Mouse (Mus musculus) lung, postnatal 0 days (tissue): Measurements from ENCODE around the gene Prss8. TPM values are rescaled to one million over a fixed set of nuclear protein-coding genes. Genes with fewer than 3 reads are reported as not detected.

Experiments used
- ATAC-seq: fragments of 200-750 bp; cut with Nextera tagmentation; 2 replicates; pipeline ENCODE4 v1.8.0; 2017; ENCODE audit warnings: moderate library complexity
- DNase-seq: peaks from one replicate; pipeline ENCODE4 v3.0.0-alpha.2; 2016; ENCODE audit warnings: low spot score
- H3K27ac ChIP-seq: fragments of 300-500 bp; sonication (generic); 2 replicates; pipeline ENCODE4 v1.5.1; 2014; ENCODE audit warnings: antibody characterized with exemption, mild to moderate bottlenecking, low read length, mixed read lengths
- H3K27me3 ChIP-seq: fragments of 300-500 bp; sonication (generic); replicated peaks from 2 replicates; pipeline ENCODE4 v1.6.1; 2014; ENCODE audit warnings: low read length, mixed read lengths; ENCODE audit not compliant: insufficient read depth
- H3K36me3 ChIP-seq: fragments of 300-500 bp; sonication (generic); 2 replicates; pipeline ENCODE4 v1.6.1; 2014; ENCODE audit warnings: low read length, mixed read lengths; ENCODE audit not compliant: insufficient read depth
- H3K4me1 ChIP-seq: fragments of 300-500 bp; sonication (generic); 2 replicates; pipeline ENCODE4 v1.6.1; 2014; ENCODE audit warnings: antibody characterized with exemption, low read depth, low read length, mixed read lengths; ENCODE audit not compliant: insufficient read depth
- H3K4me2 ChIP-seq: fragments of 300-500 bp; sonication (generic); replicated peaks from 2 replicates; pipeline ENCODE4 v1.6.1; 2014; ENCODE audit warnings: low read depth, mild to moderate bottlenecking, low read length, moderate library complexity, mixed read lengths
- H3K4me3 ChIP-seq: fragments of 300-500 bp; sonication (generic); 2 replicates; pipeline ENCODE4 v1.5.1; 2014; ENCODE audit warnings: low read depth, low read length
- H3K9ac ChIP-seq: fragments of 300-500 bp; sonication (generic); replicated peaks from 2 replicates; pipeline ENCODE4 v1.6.1; 2014; ENCODE audit warnings: low read depth, mild to moderate bottlenecking
- H3K9me3 ChIP-seq: fragments of 300-500 bp; sonication (generic); 2 replicates; pipeline ENCODE4 v1.6.1; 2016; ENCODE audit warnings: low read length, mixed read lengths
- CTCF ChIP-seq: IDR thresholded peaks from 2 replicates; pipeline ENCODE4 v1.5.1; 2016; ENCODE audit warnings: antibody characterized with exemption, mild to moderate bottlenecking
- EP300 ChIP-seq: IDR thresholded peaks from 2 replicates; pipeline ENCODE4 v1.6.1; 2016; ENCODE audit warnings: antibody characterized with exemption, mild to moderate bottlenecking, control low read depth
- WGBS: fragments of 180-500 bp; shearing (Covaris S2); extraction: QIAGEN DNeasy Blood & Tissue Kit; methylation state at CpG from one replicate; pipeline ENCODE4 v1.1.7; 2014; 5-methylcytosine and 5-hydroxymethylcytosine counted together
- polyA plus RNA-seq: library from polyadenylated mRNA; unstranded; fragments of >200 nt; fragmentation: Nextera tagmentation; extraction: Ambion mirVana; gene quantifications from 2 replicates; pipeline ENCODE4 v1.2.1, GENCODE M21; 2015

The Prss8 gene
- polyA plus RNA-seq, 1 experiment from 2014 or later: 152 TPM

GRCm38 (mm10) chr7:127886551-127886950, 43.4 kb downstream of the Prss8 start:
- Histone ChIP-seq H3K9me3 (no peaks in the 10 kb centered on the region), H3K4me2 (no peak overlapping the region), H3K9ac (no peak overlapping the region), H3K4me3 (no peak overlapping the region), H3K27me3 (no peaks in the 10 kb centered on the region), H3K4me1 (no peaks in the 10 kb centered on the region), H3K27ac (no peak overlapping the region), H3K36me3 (peaks cover 34% of the 10 kb centered on the region; the same call in 1 of the 2 replicates)
- ATAC-seq: no peak
- DNase-seq: no peak
- no peak for TF ChIP-seq EP300
- TF ChIP-seq CTCF: no peak
- 90% methylated on average over 6 of the region's 6 CpGs for whole genome bisulfite sequencing

GRCm38 (mm10) chr7:127885951-127886350, 44.0 kb downstream of the Prss8 start:
- Histone ChIP-seq H3K4me2 (no peak overlapping the region), H3K27ac (no peak overlapping the region), H3K9me3 (no peaks in the 10 kb centered on the region), H3K4me1 (no peaks in the 10 kb centered on the region), H3K9ac (no peak overlapping the region), H3K27me3 (no peaks in the 10 kb centered on the region), H3K4me3 (no peak overlapping the region), H3K36me3 (peaks cover 40% of the 10 kb centered on the region; the same call in 1 of the 2 replicates)
- TF ChIP-seq CTCF (no peak), EP300 (no peak)
- WGBS: 67% methylated on average over 6 of the region's 6 CpGs
- DNase-seq (peak; percentile 76), ATAC-seq (peak; percentile 65)

GRCm38 (mm10) chr7:127880431-127880830, 49.5 kb downstream of the Prss8 start:
- Histone ChIP-seq H3K4me3 (no peak overlapping the region), H3K36me3 (peaks cover 56% of the 10 kb centered on the region), H3K9me3 (no peaks in the 10 kb centered on the region), H3K4me2 (no peak overlapping the region), H3K27me3 (no peaks in the 10 kb centered on the region), H3K9ac (no peak overlapping the region), H3K27ac (no peak overlapping the region), H3K4me1 (no peaks in the 10 kb centered on the region)
- ATAC-seq: no peak
- WGBS: 82% methylated on average over 12 of the region's 12 CpGs
- no peak for TF ChIP-seq CTCF
- no peak for TF ChIP-seq EP300
- no peak for DNase-seq

- no peak overlapping the region for H3K4me3 ChIP-seq
- no peak overlapping the region for H3K27ac ChIP-seq
- no peak for DNase-seq
- WGBS: 97% methylated on average over 9 of the region's 9 CpGs
- peaks cover 5% of the 10 kb centered on the region; the same call in 1 of the 2 replicates for H3K4me1 ChIP-seq
- H3K9me3 ChIP-seq: no peaks in the 10 kb centered on the region
- no peak for ATAC-seq
- H3K4me2 ChIP-seq: no peak overlapping the region
- peaks cover 48% of the 10 kb centered on the region for H3K36me3 ChIP-seq
- TF ChIP-seq EP300: no peak
- no peak for TF ChIP-seq CTCF
- H3K27me3 ChIP-seq: no peaks in the 10 kb centered on the region
- no peak overlapping the region for H3K9ac ChIP-seq
These were observed 50.6 kb downstream of the Prss8 start for GRCm38 (mm10) chr7:127879301-127879700.

- H3K36me3 ChIP-seq: peaks cover 33% of the 10 kb centered on the region
These were observed 53.2 kb downstream of the Prss8 start, which contains the start of gene Zfp668 for GRCm38 (mm10) chr7:127876467-127877348. TSS of gene Zfp668 (minus strand) at chr7:127876828.

GRCm38 (mm10) chr7:127876041-127876466, 53.9 kb downstream of the Prss8 start, which contains the start of gene Zfp646:
TSS of gene Zfp646 (plus strand) at chr7:127876221.
- Histone ChIP-seq H3K27ac (peak within 1 kb of the TSS; percentile 98), H3K9ac (peak within 1 kb of the TSS; percentile 84), H3K9me3 (no peaks in the 10 kb centered on the region), H3K4me3 (peak within 1 kb of the TSS; percentile 89), H3K27me3 (no peaks in the 10 kb centered on the region), H3K36me3 (peaks cover 27% of the 10 kb centered on the region), H3K4me1 (peaks cover 5% of the 10 kb centered on the region; the same call in 1 of the 2 replicates), H3K4me2 (peak within 1 kb of the TSS; percentile 92)
- WGBS: under 1% methylated on average over 40 of the region's 41 CpGs
- DNase-seq (peak; percentile 95), ATAC-seq (peak; percentile 91)
- TF ChIP-seq CTCF (no peak), EP300 (no peak)

More at GRCm38 (mm10) chr7:127876467-127877348, 53.2 kb downstream of the Prss8 start, which contains the start of gene Zfp668:
- Histone ChIP-seq H3K4me2 (peak within 1 kb of the TSS; percentile 92), H3K27ac (peak within 1 kb of the TSS; percentile 98), H3K9me3 (no peaks in the 10 kb centered on the region), H3K4me1 (peaks cover 5% of the 10 kb centered on the region; the same call in 1 of the 2 replicates), H3K27me3 (no peaks in the 10 kb centered on the region), H3K9ac (peak within 1 kb of the TSS; percentile 84), H3K4me3 (peak within 1 kb of the TSS; percentile 89)
- peak; percentile 96 for DNase-seq
- TF ChIP-seq EP300 (no peak), CTCF (no peak)
- peak; percentile 67 for ATAC-seq
- 1% methylated on average over 60 of the region's 60 CpGs for WGBS

Other genes with a start within 250 kb of the Prss8 start
- gene Bcl7c, start 221.2 kb downstream of the Prss8 start, polyA plus RNA-seq: 34.1 TPM in 2 replicates
- gene Ctf1, start 217.4 kb downstream of the Prss8 start, polyA plus RNA-seq: 9.9 and 10.4 TPM in 2 replicates
- 0.07 and 0.08 TPM in 2 replicates for gene Ctf2, start 197.9 kb downstream of the Prss8 start, polyA plus RNA-seq
- 1.6 TPM in 2 replicates for gene Fbxl19, start 185.6 kb downstream of the Prss8 start, polyA plus RNA-seq
- 38.5 and 42.8 TPM in 2 replicates for gene Orai3, start 160.3 kb downstream of the Prss8 start, polyA plus RNA-seq
- gene Setd1a, start 153.4 kb downstream of the Prss8 start, polyA plus RNA-seq: 10.5 and 11.0 TPM in 2 replicates
- not detected in 2 replicates for gene Gm49388, start 144.5 kb downstream of the Prss8 start, polyA plus RNA-seq
- 52.8 and 55.8 TPM in 2 replicates for gene Hsd3b7, start 129.5 kb downstream of the Prss8 start, polyA plus RNA-seq
- 41.3 and 49.2 TPM in 2 replicates for gene Stx4a, start 105.8 kb downstream of the Prss8 start, polyA plus RNA-seq
- 0.74 and 0.94 TPM in 2 replicates for gene Stx1b, start 105.6 kb downstream of the Prss8 start, polyA plus RNA-seq
- gene Zfp646, start 53.9 kb downstream of the Prss8 start, polyA plus RNA-seq: 6.3 and 6.8 TPM in 2 replicates
- 9.4 and 10.0 TPM in 2 replicates for gene Zfp668, start 53.3 kb downstream of the Prss8 start, polyA plus RNA-seq
- gene Prss53, start 39.1 kb downstream of the Prss8 start, polyA plus RNA-seq: 0.56 and 0.76 TPM in 2 replicates
- not detected in 2 replicates for gene Gm21974, start 34.6 kb downstream of the Prss8 start, polyA plus RNA-seq
- gene Vkorc1, start 34.5 kb downstream of the Prss8 start, polyA plus RNA-seq: 134 TPM in 2 replicates
- gene Bckdk, start 26.0 kb downstream of the Prss8 start, polyA plus RNA-seq: 74.4 and 81.2 TPM in 2 replicates
- gene Kat8, start 17.6 kb downstream of the Prss8 start, polyA plus RNA-seq: 21.1 TPM in 2 replicates
- 9.2 and 10.0 TPM in 2 replicates for gene Prss36, start 16.6 kb upstream of the Prss8 start, polyA plus RNA-seq
- gene Fus, start 37.4 kb upstream of the Prss8 start, polyA plus RNA-seq: 139 and 147 TPM in 2 replicates
- gene Pycard, start 63.8 kb upstream of the Prss8 start, polyA plus RNA-seq: 33.7 and 35.3 TPM in 2 replicates
- gene Trim72, start 73.8 kb upstream of the Prss8 start, polyA plus RNA-seq: 0.14 and 0.19 TPM in 2 replicates
- 2.2 and 2.3 TPM in 2 replicates for gene Itgam, start 132.5 kb upstream of the Prss8 start, polyA plus RNA-seq
- gene Gm49368, start 132.6 kb upstream of the Prss8 start, polyA plus RNA-seq: 0.32 TPM in 1 of 2 replicates, not detected in the other
- gene Itgax, start 199.4 kb upstream of the Prss8 start, polyA plus RNA-seq: 1.6 and 1.7 TPM in 2 replicates
- 0.14 and 0.24 TPM in 2 replicates for gene Itgad, start 224.3 kb upstream of the Prss8 start, polyA plus RNA-seq